Mouse (Mus musculus): Measurements from ENCODE around the gene Actr1b. TPM values are rescaled to one million over a fixed set of nuclear protein-coding genes. Genes with fewer than 3 reads are reported as not detected.
A peak's percentile ranks its signal among the peaks of the same experiment; 100 is the strongest.

Actr1b gene
- polyA plus RNA-seq, 1 experiment from 2014 or later, result 81.9 TPM

DNA sequence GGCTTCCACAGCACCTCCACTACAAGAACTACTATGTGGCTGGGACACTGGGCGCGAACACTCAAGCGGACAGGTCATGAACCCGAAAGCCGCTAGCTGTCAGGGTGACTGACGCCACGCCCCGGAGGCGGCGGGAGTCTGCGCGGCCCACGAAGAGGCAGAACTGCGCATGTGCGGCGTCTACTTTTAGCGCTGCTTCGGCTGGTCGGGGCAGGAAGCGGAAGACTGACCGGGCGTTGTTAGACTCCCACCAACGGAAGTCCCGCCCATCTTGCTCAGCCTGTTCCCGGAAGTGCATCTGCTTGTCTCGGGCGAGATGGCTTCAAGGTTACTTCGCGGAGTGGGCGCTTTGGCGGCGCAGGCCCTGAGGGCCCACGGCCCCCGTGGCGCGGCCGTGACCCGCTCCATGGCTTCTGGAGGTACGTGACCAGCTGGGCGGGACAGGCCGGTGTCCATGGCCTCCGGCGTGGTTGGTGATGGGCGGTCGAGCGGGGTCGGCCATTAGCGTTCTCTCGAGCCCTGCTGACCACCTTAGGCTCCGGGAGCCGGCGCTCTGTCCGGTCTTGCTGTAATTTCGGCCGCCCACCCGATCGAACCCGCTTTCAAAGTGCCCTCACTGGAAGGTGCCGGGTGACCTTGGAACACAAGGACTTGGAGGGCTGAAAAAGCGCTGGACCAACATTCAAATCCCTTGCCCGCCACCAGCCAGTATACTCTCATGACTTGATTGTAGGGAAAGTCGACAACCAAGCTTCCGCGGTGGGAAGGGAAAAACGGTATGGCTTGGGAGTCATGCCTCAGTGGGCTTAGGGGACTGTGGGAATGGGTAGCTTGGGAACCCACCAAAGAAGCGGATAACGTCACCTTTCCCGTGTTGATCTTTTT, 22.7 kb downstream of the Actr1b start, which contains the start of gene Cox5b:
Gene Cox5b (plus strand): TSS at position 179 of the 885 bp plus-strand sequence.
- under 1% methylated on average over 66 of the region's 68 CpGs for WGBS
- Histone ChIP-seq H3K27ac (replicated peaks; ENCODE audit: low read depth, low read length) (no peak within 1 kb of the TSS; the same call in 1 of the 2 replicates), H3K4me3 (replicated peaks; ENCODE audit: low read depth, low read length) (peak within 1 kb of the TSS; percentile 62), H3K4me1 (ENCODE audit: control insufficient read depth, insufficient read depth, low read length) (peaks cover 6% of the 10 kb centered on the region), H3K27me3 (ENCODE audit: control insufficient read depth, insufficient read depth, low read length) (no peaks in the 10 kb centered on the region), H3K9ac (replicated peaks; ENCODE audit: low read length) (peak within 1 kb of the TSS; percentile 67), H3K9me3 (ENCODE audit: control insufficient read depth, low read length) (no peaks in the 10 kb centered on the region), H3K4me2 (ENCODE audit: low read length) (peak within 1 kb of the TSS; percentile 76), H3K36me3 (ENCODE audit: control insufficient read depth, insufficient read depth, low read length) (peaks cover 19% of the 10 kb centered on the region)
- peak; percentile 95 for ATAC-seq (ENCODE audit: low FRiP score, low TSS enrichment)
- DNase-seq, result peak; percentile 100

- peak overlapping the region; percentile 56 for H3K4me2 ChIP-seq (ENCODE audit: low read length)
- WGBS, result 62% methylated on average over 11 of the region's 11 CpGs
- no peak overlapping the region; the same call in 1 of the 2 replicates for H3K27ac ChIP-seq (replicated peaks; ENCODE audit: low read depth, low read length)
- H3K27me3 ChIP-seq (ENCODE audit: control insufficient read depth, insufficient read depth, low read length), result no peaks in the 10 kb centered on the region
- no peak for DNase-seq
- peaks cover 6% of the 10 kb centered on the region for H3K4me1 ChIP-seq (ENCODE audit: control insufficient read depth, insufficient read depth, low read length)
- no peak overlapping the region; the same call in 1 of the 2 replicates for H3K9ac ChIP-seq (replicated peaks; ENCODE audit: low read length)
- no peaks in the 10 kb centered on the region for H3K9me3 ChIP-seq (ENCODE audit: control insufficient read depth, low read length)
- peaks cover 19% of the 10 kb centered on the region for H3K36me3 ChIP-seq (ENCODE audit: control insufficient read depth, insufficient read depth, low read length)
- H3K4me3 ChIP-seq (replicated peaks; ENCODE audit: low read depth, low read length), result peak overlapping the region; percentile 62
- peak; percentile 18 for ATAC-seq (ENCODE audit: low FRiP score, low TSS enrichment)
These were observed 23.5 kb downstream of the Actr1b start for GRCm38 (mm10) chr1:36690671-36691235.

DNA sequence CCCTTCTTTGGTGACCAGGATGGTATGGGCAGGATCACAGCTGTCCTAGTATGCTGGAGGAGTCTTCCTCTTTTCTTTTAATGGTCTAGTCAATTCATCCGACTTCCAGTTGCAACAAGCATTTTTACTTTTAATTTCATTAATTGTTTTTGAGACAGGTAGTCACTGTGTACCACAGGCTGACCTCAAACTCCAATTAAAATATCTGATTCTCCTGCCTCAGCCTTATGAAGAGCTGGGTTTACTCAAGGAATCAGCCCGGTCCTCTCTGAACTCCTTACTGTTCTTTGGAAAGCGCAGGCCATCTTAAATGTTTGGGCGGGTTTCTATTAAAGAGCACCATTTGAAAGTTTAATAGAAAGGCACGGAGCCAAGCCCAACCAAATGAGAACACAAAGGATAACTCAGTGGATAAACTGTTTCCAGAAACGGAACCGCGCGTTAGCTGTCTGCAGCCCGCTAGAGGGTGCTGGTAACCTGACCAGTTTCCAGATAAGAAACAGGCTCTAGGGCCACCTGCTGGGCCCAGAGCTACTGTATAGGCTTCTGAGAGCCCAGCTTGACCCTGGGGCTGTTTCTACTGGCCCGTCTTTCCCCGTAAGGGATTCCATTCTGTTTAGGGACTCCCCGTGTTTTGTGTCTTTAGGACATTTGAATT, 30.3 kb downstream of the Actr1b start:
- no peaks in the 10 kb centered on the region for H3K36me3 ChIP-seq (ENCODE audit: control insufficient read depth, insufficient read depth, low read length)
- no peak overlapping the region for H3K4me2 ChIP-seq (ENCODE audit: low read length)
- no peaks in the 10 kb centered on the region for H3K27me3 ChIP-seq (ENCODE audit: control insufficient read depth, insufficient read depth, low read length)
- peak; percentile 92 for DNase-seq
- H3K9me3 ChIP-seq (ENCODE audit: control insufficient read depth, low read length), result no peaks in the 10 kb centered on the region
- H3K4me1 ChIP-seq (ENCODE audit: control insufficient read depth, insufficient read depth, low read length), result no peaks in the 10 kb centered on the region
- H3K4me3 ChIP-seq (replicated peaks; ENCODE audit: low read depth, low read length), result no peak overlapping the region
- no peak overlapping the region for H3K27ac ChIP-seq (replicated peaks; ENCODE audit: low read depth, low read length)
- ATAC-seq (ENCODE audit: low FRiP score, low TSS enrichment), result no peak
- WGBS, result 9% methylated on average over 13 of the region's 13 CpGs
- no peak overlapping the region for H3K9ac ChIP-seq (replicated peaks; ENCODE audit: low read length)

DNA sequence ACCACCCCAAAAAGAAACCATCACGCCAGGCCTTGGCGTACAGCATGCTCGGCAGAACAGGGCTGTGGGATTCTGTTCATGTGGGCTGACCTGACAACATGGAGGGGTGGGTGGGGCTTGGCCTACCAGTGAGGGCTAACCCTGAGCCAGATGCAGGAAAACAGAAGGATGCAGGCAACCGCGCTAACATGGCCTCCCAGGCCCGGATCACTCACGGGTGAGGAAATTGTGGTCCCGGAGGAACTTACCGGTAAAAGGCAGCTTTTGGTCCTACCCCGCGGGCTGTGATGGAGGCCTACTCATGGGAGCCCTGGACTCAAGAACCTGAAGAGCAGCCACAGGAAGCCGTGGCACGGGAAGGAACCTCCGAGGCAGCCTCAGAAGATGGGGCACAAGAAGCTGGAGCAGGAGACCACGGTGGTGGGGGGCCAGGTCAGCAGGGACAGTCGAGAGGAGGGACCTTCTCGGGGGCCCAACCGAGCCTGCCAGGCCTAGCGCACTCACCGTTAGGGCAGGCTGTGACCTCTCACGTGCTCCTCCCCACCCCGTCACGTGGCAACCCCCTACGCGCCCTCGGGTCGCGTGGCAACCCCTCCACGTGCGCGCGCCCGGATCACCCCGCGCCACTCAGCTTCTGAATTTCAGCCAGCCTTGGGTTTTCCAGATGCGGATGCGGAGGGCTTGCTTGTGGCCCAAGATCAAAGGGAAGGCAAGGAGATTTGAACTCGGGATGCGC, 31.4 kb downstream of the Actr1b start, which contains the start of gene Fam178b:
Gene Fam178b (minus strand): TSS at position 564 of the 736 bp plus-strand sequence.
- H3K27ac ChIP-seq (replicated peaks; ENCODE audit: low read depth, low read length), result no peak within 1 kb of the TSS
- H3K27me3 ChIP-seq (ENCODE audit: control insufficient read depth, insufficient read depth, low read length), result no peaks in the 10 kb centered on the region
- H3K4me2 ChIP-seq (ENCODE audit: low read length), result no peak within 1 kb of the TSS
- H3K4me1 ChIP-seq (ENCODE audit: control insufficient read depth, insufficient read depth, low read length), result no peaks in the 10 kb centered on the region
- H3K4me3 ChIP-seq (replicated peaks; ENCODE audit: low read depth, low read length), result no peak within 1 kb of the TSS
- DNase-seq, result no peak
- H3K36me3 ChIP-seq (ENCODE audit: control insufficient read depth, insufficient read depth, low read length), result no peaks in the 10 kb centered on the region
- no peak for ATAC-seq (ENCODE audit: low FRiP score, low TSS enrichment)
- 95% methylated on average over 39 of the region's 39 CpGs for WGBS
- H3K9me3 ChIP-seq (ENCODE audit: control insufficient read depth, low read length), result no peaks in the 10 kb centered on the region
- no peak within 1 kb of the TSS for H3K9ac ChIP-seq (replicated peaks; ENCODE audit: low read length)

GRCm38 (mm10) chr1:36680893-36681292, 33.3 kb downstream of the Actr1b start:
- peak; percentile 30 for DNase-seq

DNA sequence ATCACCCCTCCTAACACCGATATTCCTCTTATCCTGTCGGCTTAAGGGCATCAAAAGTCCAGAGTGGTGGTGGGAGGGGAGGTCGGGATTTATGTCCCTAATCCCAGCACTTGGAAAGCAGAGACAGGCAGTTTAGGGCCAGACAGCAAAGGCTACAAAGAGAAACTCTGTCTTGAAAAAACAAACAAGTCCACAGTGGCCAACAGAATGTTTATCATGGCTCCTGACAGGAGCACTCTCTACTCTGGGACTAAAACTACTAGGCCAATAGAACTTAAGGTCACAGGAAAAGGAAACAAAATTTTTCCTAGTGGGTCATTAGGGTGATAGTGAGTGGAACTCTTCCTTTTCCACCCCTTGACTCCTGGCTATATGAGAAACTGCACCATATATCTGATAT, 39.3 kb downstream of the Actr1b start:
- no peak for ATAC-seq (ENCODE audit: low FRiP score, low TSS enrichment)
- H3K4me3 ChIP-seq (replicated peaks; ENCODE audit: low read depth, low read length), result no peak overlapping the region
- no peak overlapping the region for H3K9ac ChIP-seq (replicated peaks; ENCODE audit: low read length)
- DNase-seq, result no peak
- no peaks in the 10 kb centered on the region for H3K36me3 ChIP-seq (ENCODE audit: control insufficient read depth, insufficient read depth, low read length)
- H3K4me1 ChIP-seq (ENCODE audit: control insufficient read depth, insufficient read depth, low read length), result no peaks in the 10 kb centered on the region
- H3K4me2 ChIP-seq (ENCODE audit: low read length), result no peak overlapping the region
- no peak overlapping the region for H3K27ac ChIP-seq (replicated peaks; ENCODE audit: low read depth, low read length)
- no peaks in the 10 kb centered on the region for H3K9me3 ChIP-seq (ENCODE audit: control insufficient read depth, low read length)
- 68% methylated on average over 3 of the region's 3 CpGs for WGBS
- H3K27me3 ChIP-seq (ENCODE audit: control insufficient read depth, insufficient read depth, low read length), result no peaks in the 10 kb centered on the region

More at GRCm38 (mm10) chr1:36680893-36681292, 33.3 kb downstream of the Actr1b start:
- 22% methylated on average over 7 of the region's 7 CpGs for WGBS
- ATAC-seq (ENCODE audit: low FRiP score, low TSS enrichment), result no peak
- no peak overlapping the region for H3K27ac ChIP-seq (replicated peaks; ENCODE audit: low read depth, low read length)
- no peak overlapping the region for H3K4me3 ChIP-seq (replicated peaks; ENCODE audit: low read depth, low read length)
- no peaks in the 10 kb centered on the region for H3K36me3 ChIP-seq (ENCODE audit: control insufficient read depth, insufficient read depth, low read length)
- H3K9me3 ChIP-seq (ENCODE audit: control insufficient read depth, low read length), result no peaks in the 10 kb centered on the region
- H3K9ac ChIP-seq (replicated peaks; ENCODE audit: low read length), result no peak overlapping the region
- no peaks in the 10 kb centered on the region for H3K4me1 ChIP-seq (ENCODE audit: control insufficient read depth, insufficient read depth, low read length)
- H3K4me2 ChIP-seq (ENCODE audit: low read length), result no peak overlapping the region
- no peaks in the 10 kb centered on the region for H3K27me3 ChIP-seq (ENCODE audit: control insufficient read depth, insufficient read depth, low read length)

DNA sequence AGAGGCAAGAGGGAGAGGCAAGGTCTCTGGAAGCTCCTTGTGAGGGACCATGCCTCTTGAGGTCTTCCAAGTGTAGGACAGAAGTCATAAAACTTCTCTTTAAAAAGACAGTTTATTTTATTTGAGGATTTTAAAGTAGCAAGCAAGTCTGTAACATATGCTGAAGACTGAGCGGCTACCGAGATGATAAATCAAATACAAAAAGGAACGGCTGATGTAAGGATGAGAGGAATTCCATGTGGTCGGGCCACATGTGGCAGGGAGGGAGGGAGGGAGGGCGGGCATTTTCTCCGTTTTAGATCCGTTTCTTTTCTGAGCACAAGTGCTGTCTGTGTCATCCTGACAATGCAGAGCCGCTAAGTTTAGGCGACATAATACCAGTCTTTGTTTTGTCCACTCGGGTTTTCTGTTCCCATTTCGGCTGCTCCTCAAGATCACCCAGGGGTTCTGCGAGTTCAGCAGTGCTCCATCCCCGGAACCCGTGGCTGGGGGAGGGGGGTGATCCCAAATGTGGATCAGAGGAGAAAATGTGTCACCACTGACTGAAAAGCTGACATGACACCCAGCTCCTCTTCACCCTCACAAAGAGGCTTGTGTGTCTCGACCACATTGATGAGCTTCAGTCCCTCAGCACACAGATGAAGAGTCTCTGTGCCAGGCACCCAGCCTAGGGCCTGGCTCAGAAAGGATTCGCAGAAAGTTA, 41.4 kb downstream of the Actr1b start:
- Histone ChIP-seq H3K36me3 (ENCODE audit: control insufficient read depth, insufficient read depth, low read length) (no peaks in the 10 kb centered on the region), H3K27me3 (ENCODE audit: control insufficient read depth, insufficient read depth, low read length) (no peaks in the 10 kb centered on the region), H3K9ac (replicated peaks; ENCODE audit: low read length) (no peak overlapping the region), H3K4me3 (replicated peaks; ENCODE audit: low read depth, low read length) (no peak overlapping the region), H3K9me3 (ENCODE audit: control insufficient read depth, low read length) (no peaks in the 10 kb centered on the region), H3K4me1 (ENCODE audit: control insufficient read depth, insufficient read depth, low read length) (no peaks in the 10 kb centered on the region), H3K4me2 (ENCODE audit: low read length) (no peak overlapping the region), H3K27ac (replicated peaks; ENCODE audit: low read depth, low read length) (no peak overlapping the region)
- DNase-seq (no peak), ATAC-seq (ENCODE audit: low FRiP score, low TSS enrichment) (no peak)
- 45% methylated on average over 16 of the region's 16 CpGs for WGBS

- 92% methylated on average over 10 of the region's 10 CpGs for WGBS
- no peak for DNase-seq
- H3K4me2 ChIP-seq (ENCODE audit: low read length), result no peak overlapping the region
These were observed 43.0 kb downstream of the Actr1b start for GRCm38 (mm10) chr1:36671260-36671659.

More at GRCm38 (mm10) chr1:36671260-36671659, 43.0 kb downstream of the Actr1b start:
- H3K27ac ChIP-seq (replicated peaks; ENCODE audit: low read depth, low read length), result no peak overlapping the region
- H3K9me3 ChIP-seq (ENCODE audit: control insufficient read depth, low read length), result no peaks in the 10 kb centered on the region
- no peaks in the 10 kb centered on the region for H3K27me3 ChIP-seq (ENCODE audit: control insufficient read depth, insufficient read depth, low read length)
- ATAC-seq (ENCODE audit: low FRiP score, low TSS enrichment), result no peak
- H3K9ac ChIP-seq (replicated peaks; ENCODE audit: low read length), result no peak overlapping the region
- no peaks in the 10 kb centered on the region for H3K4me1 ChIP-seq (ENCODE audit: control insufficient read depth, insufficient read depth, low read length)
- H3K36me3 ChIP-seq (ENCODE audit: control insufficient read depth, insufficient read depth, low read length), result no peaks in the 10 kb centered on the region
- H3K4me3 ChIP-seq (replicated peaks; ENCODE audit: low read depth, low read length), result no peak overlapping the region

All from midbrain, embryonic 14.5 days (tissue).